Mouse (Mus musculus): ENCODE measurements around the gene Ihh. TPM values are rescaled to one million over a fixed set of nuclear protein-coding genes. Genes with fewer than 3 reads are reported as not detected.

Ihh gene
- total RNA-seq, 2 experiments from 2014 or later, result 0.10 to 0.20 TPM

Small RNA genes within 50 kb of the gene (microRNA-seq; reads per million reads assigned to microRNA genes)
- 6.0 to 9.6 reads per million in 2 experiments for gene Mir375

Other genes starting within 250 kb of the Ihh start
- gene Cyp27a1, start 238.1 kb downstream of the Ihh start, total RNA-seq (2021), result 10 to 100 TPM in 1 of 2 experiments, 1 to 10 TPM in 1; 9.9 to 22.2 TPM
- gene Prkag3, start 202.5 kb downstream of the Ihh start, total RNA-seq (2021), result 100 to 1,000 TPM in 1 of 2 experiments, 10 to 100 TPM in 1; 76.2 to 109 TPM
- 1 to 10 TPM in 1 of 2 experiments, under 1 TPM in 1; 0.49 to 1.7 TPM for gene Wnt6, start 179.8 kb downstream of the Ihh start, total RNA-seq (2021)
- gene Wnt10a, start 160.2 kb downstream of the Ihh start, total RNA-seq (2021), result under 1 TPM in 1 of 2 experiments, not detected in 1; 0.10 TPM
- under 1 TPM in 1 of 2 experiments, not detected in 1; 0.06 TPM for gene Cdk5r2, start 96.7 kb downstream of the Ihh start, total RNA-seq (2021)
- gene Fev, start 66.3 kb downstream of the Ihh start, total RNA-seq (2021), result not detected
- not detected for gene Cryba2, start 58.5 kb downstream of the Ihh start, total RNA-seq (2021)
- gene Cfap65, start 16.1 kb downstream of the Ihh start, total RNA-seq (2021), result not detected
- gene Nhej1, start 173.5 kb upstream of the Ihh start, total RNA-seq (2021), result 1 to 10 TPM; 4.8 to 5.1 TPM
- gene Slc23a3, start 182.2 kb upstream of the Ihh start, total RNA-seq (2021), result under 1 TPM in 1 of 2 experiments, not detected in 1; 0.11 TPM
- 10 to 100 TPM; 15.1 to 18.4 TPM for gene Cnppd1, start 191.0 kb upstream of the Ihh start, total RNA-seq (2021)
- gene Retreg2, start 191.1 kb upstream of the Ihh start, total RNA-seq (2021), result 10 to 100 TPM; 13.2 to 15.1 TPM
- 10 to 100 TPM; 14.9 to 17.0 TPM for gene Zfand2b, start 217.0 kb upstream of the Ihh start, total RNA-seq (2021)
- gene Abcb6, start 228.7 kb upstream of the Ihh start, total RNA-seq (2021), result 10 to 100 TPM; 25.2 to 26.4 TPM
- gene Ankzf1, start 240.5 kb upstream of the Ihh start, total RNA-seq (2021), result 1 to 10 TPM; 4.0 to 5.7 TPM
- gene Atg9a, start 240.5 kb upstream of the Ihh start, total RNA-seq (2021), result 10 to 100 TPM; 58.2 to 61.7 TPM